Mouse (Mus musculus): Measurements from ENCODE around the gene Col4a1. TPM values are rescaled to one million over a fixed set of nuclear protein-coding genes. Genes with fewer than 3 reads are reported as not detected.
A peak's percentile ranks its signal among the peaks of the same experiment; 100 is the strongest.

The Col4a1 gene
- total RNA-seq, 1 experiment from 2014 or later, result 2.4 TPM

GRCm38 (mm10) chr8:11249541-11250058 lies 63.0 kb downstream of the Col4a1 start:
- ATAC-seq (replicated peaks; ENCODE audit: low read depth, poor library complexity, severe bottlenecking), result peak; percentile 77

GRCm38 (mm10) chr8:11248712-11249111 lies 63.9 kb downstream of the Col4a1 start:
- ATAC-seq (replicated peaks; ENCODE audit: low read depth, poor library complexity, severe bottlenecking), result no peak

GRCm38 (mm10) chr8:11241488-11241887 lies 71.1 kb downstream of the Col4a1 start:
- ATAC-seq (replicated peaks; ENCODE audit: low read depth, poor library complexity, severe bottlenecking), result no peak

- no peak for ATAC-seq (replicated peaks; ENCODE audit: low read depth, poor library complexity, severe bottlenecking)
These were observed 77.8 kb downstream of the Col4a1 start for GRCm38 (mm10) chr8:11234879-11235210.

- peak; percentile 52 for ATAC-seq (replicated peaks; ENCODE audit: low read depth, poor library complexity, severe bottlenecking)
These were observed 78.3 kb downstream of the Col4a1 start for GRCm38 (mm10) chr8:11234151-11234878.

- ATAC-seq (replicated peaks; ENCODE audit: low read depth, poor library complexity, severe bottlenecking), result no peak
These were observed 79.6 kb downstream of the Col4a1 start for GRCm38 (mm10) chr8:11233009-11233408.

- ATAC-seq (replicated peaks; ENCODE audit: low read depth, poor library complexity, severe bottlenecking), result no peak
These were observed 82.3 kb downstream of the Col4a1 start for GRCm38 (mm10) chr8:11230277-11230676.

- no peak for ATAC-seq (replicated peaks; ENCODE audit: low read depth, poor library complexity, severe bottlenecking)
These were observed 85.2 kb downstream of the Col4a1 start for GRCm38 (mm10) chr8:11227421-11227820.

GRCm38 (mm10) chr8:11225577-11226434 lies 86.8 kb downstream of the Col4a1 start:
- ATAC-seq (replicated peaks; ENCODE audit: low read depth, poor library complexity, severe bottlenecking), result no peak

GRCm38 (mm10) chr8:11224178-11224577 lies 88.4 kb downstream of the Col4a1 start:
- no peak for ATAC-seq (replicated peaks; ENCODE audit: low read depth, poor library complexity, severe bottlenecking)

GRCm38 (mm10) chr8:11221353-11221752 lies 91.3 kb downstream of the Col4a1 start:
- ATAC-seq (replicated peaks; ENCODE audit: low read depth, poor library complexity, severe bottlenecking), result no peak

- ATAC-seq (replicated peaks; ENCODE audit: low read depth, poor library complexity, severe bottlenecking), result no peak
These were observed 93.3 kb downstream of the Col4a1 start for GRCm38 (mm10) chr8:11219282-11219681.

GRCm38 (mm10) chr8:11215231-11215630 lies 97.4 kb downstream of the Col4a1 start:
- peak; percentile 98 for ATAC-seq (replicated peaks; ENCODE audit: low read depth, poor library complexity, severe bottlenecking)

- ATAC-seq (replicated peaks; ENCODE audit: low read depth, poor library complexity, severe bottlenecking), result no peak
These were observed 106.1 kb downstream of the Col4a1 start for GRCm38 (mm10) chr8:11206509-11206908.

GRCm38 (mm10) chr8:11205532-11205931 lies 107.1 kb downstream of the Col4a1 start:
- no peak for ATAC-seq (replicated peaks; ENCODE audit: low read depth, poor library complexity, severe bottlenecking)

GRCm38 (mm10) chr8:11203260-11204110 lies 109.1 kb downstream of the Col4a1 start:
- peak; percentile 66 for ATAC-seq (replicated peaks; ENCODE audit: low read depth, poor library complexity, severe bottlenecking)

- ATAC-seq (replicated peaks; ENCODE audit: low read depth, poor library complexity, severe bottlenecking), result no peak
These were observed 114.0 kb downstream of the Col4a1 start for GRCm38 (mm10) chr8:11198650-11199049.

- no peak for ATAC-seq (replicated peaks; ENCODE audit: low read depth, poor library complexity, severe bottlenecking)
These were observed 114.6 kb downstream of the Col4a1 start for GRCm38 (mm10) chr8:11197988-11198387.

- ATAC-seq (replicated peaks; ENCODE audit: low read depth, poor library complexity, severe bottlenecking), result no peak
These were observed 115.4 kb downstream of the Col4a1 start for GRCm38 (mm10) chr8:11197261-11197660.

- ATAC-seq (replicated peaks; ENCODE audit: low read depth, poor library complexity, severe bottlenecking), result no peak
These were observed 119.8 kb downstream of the Col4a1 start for GRCm38 (mm10) chr8:11192719-11193324.
